Mouse (Mus musculus): ENCODE results near the gene Dgkz. TPM values are rescaled to one million over a fixed set of nuclear protein-coding genes. Genes with fewer than 3 reads are reported as not detected.

Dgkz gene
- polyA plus RNA-seq, 1 experiment from 2014 or later, result 33.6 TPM

DNA sequence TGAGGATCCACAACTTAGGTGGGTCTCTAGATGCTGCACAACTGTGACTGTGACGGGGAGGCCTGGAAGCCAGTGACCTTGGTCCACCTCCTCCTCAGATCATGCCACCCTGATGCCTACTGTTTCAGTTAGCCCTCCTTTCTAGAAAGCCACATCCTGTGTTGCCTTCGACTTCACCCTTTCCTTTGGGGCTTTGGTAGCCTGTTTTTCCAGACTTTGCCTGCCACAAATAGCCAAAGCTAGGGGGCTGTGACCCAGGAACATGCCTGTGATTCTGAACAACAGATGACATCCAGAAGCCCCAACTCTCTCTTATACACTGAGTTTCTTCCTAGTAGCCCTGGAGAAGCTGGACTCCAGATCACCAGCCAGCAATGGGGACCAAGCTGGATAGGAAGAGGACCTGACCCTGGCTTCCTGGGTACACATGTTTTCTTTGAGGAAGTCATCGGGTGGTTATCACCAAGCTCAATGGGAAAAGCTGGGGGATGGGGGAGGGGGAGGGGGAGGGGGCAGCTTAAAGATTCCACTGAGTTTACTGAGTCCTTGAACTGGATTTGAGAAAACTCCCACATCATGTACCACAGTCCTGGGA, 11.0 kb downstream of the Dgkz start:
- no peak for ATAC-seq
- 85% methylated on average over 3 of the region's 3 CpGs for WGBS
- Histone ChIP-seq H3K27ac (ENCODE audit: low read length) (no peak overlapping the region), H3K4me1 (replicated peaks; ENCODE audit: control insufficient read depth, insufficient read depth, low read length) (peaks cover 13% of the 10 kb centered on the region), H3K9me3 (ENCODE audit: control insufficient read depth, low read length) (no peaks in the 10 kb centered on the region), H3K27me3 (replicated peaks; ENCODE audit: control insufficient read depth, insufficient read depth, low read length) (no peaks in the 10 kb centered on the region), H3K4me3 (replicated peaks; ENCODE audit: low read length) (no peak overlapping the region), H3K4me2 (ENCODE audit: low read length) (no peak overlapping the region), H3K9ac (replicated peaks; ENCODE audit: low read depth, low read length) (no peak overlapping the region), H3K36me3 (ENCODE audit: control insufficient read depth, insufficient read depth) (no peaks in the 10 kb centered on the region)

DNA sequence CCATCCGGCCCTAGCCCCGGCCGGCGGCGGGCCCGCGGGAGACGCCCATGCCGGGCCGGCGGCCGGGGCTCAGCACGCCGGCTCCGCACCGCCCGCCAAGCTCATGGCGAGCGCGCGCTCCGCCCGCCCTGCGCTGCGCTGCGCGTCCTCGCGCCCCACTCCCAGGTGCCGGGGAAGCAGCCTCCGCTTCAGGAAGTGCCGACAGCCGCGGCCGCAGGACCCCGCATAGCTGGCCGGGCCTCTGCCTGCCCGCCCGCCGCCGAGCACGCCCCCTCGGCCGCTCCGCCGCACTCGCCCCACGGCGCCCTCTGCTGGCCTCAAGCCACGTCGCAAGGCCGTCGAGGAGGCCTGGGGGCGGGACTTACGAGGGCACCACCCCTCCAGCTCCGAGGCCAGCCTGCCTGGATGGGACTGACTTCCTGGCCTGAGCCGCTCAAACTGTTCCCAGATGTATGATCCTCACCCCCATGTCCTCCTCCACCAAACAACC, 12.2 kb downstream of the Dgkz start:
- Histone ChIP-seq H3K9ac (replicated peaks; ENCODE audit: low read depth, low read length) (peak overlapping the region; percentile 93), H3K4me3 (replicated peaks; ENCODE audit: low read length) (peak overlapping the region; percentile 85), H3K27me3 (replicated peaks; ENCODE audit: control insufficient read depth, insufficient read depth, low read length) (no peaks in the 10 kb centered on the region), H3K36me3 (ENCODE audit: control insufficient read depth, insufficient read depth) (no peaks in the 10 kb centered on the region), H3K27ac (ENCODE audit: low read length) (peak overlapping the region; percentile 61; the same call in 1 of the 2 replicates), H3K4me2 (ENCODE audit: low read length) (peak overlapping the region; percentile 82), H3K4me1 (replicated peaks; ENCODE audit: control insufficient read depth, insufficient read depth, low read length) (peaks cover 22% of the 10 kb centered on the region), H3K9me3 (ENCODE audit: control insufficient read depth, low read length) (no peaks in the 10 kb centered on the region)
- WGBS, result under 1% methylated on average over 57 of the region's 57 CpGs
- peak; percentile 93 for ATAC-seq

DNA sequence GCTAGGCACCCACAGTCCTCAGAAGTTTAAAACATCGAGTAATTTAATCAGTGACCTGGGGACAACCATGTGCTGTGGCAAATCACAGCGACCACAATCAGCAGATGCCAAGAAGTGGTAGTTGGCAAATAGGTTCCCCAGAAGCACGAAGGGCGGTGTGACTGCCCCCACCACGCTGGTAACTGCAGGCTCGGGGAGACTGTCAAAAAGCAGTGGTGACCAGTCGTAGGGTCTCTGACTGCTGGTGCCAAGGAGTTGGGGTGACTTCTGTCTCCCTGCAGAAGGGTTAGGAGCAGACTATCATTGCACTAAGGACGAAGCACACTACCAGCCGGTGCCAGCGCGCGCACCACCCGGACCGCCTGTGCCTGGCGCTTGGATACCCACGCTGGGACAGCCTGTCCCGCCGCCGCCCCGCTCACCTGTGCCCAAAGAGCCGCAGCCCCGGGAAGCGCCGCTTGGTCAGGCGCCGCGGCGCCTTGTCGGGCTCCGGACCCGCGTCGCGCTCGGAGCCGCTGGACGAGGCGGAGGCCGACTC, 12.7 kb downstream of the Dgkz start:
- under 1% methylated on average over 39 of the region's 39 CpGs for WGBS
- Histone ChIP-seq H3K9me3 (ENCODE audit: control insufficient read depth, low read length) (no peaks in the 10 kb centered on the region), H3K27ac (ENCODE audit: low read length) (peak overlapping the region; percentile 61; the same call in 1 of the 2 replicates), H3K27me3 (replicated peaks; ENCODE audit: control insufficient read depth, insufficient read depth, low read length) (no peaks in the 10 kb centered on the region), H3K4me1 (replicated peaks; ENCODE audit: control insufficient read depth, insufficient read depth, low read length) (peaks cover 23% of the 10 kb centered on the region), H3K36me3 (ENCODE audit: control insufficient read depth, insufficient read depth) (no peaks in the 10 kb centered on the region), H3K4me3 (replicated peaks; ENCODE audit: low read length) (peak overlapping the region; percentile 85), H3K9ac (replicated peaks; ENCODE audit: low read depth, low read length) (peak overlapping the region; percentile 93), H3K4me2 (ENCODE audit: low read length) (peak overlapping the region; percentile 82)
- peak; percentile 44 for ATAC-seq

DNA sequence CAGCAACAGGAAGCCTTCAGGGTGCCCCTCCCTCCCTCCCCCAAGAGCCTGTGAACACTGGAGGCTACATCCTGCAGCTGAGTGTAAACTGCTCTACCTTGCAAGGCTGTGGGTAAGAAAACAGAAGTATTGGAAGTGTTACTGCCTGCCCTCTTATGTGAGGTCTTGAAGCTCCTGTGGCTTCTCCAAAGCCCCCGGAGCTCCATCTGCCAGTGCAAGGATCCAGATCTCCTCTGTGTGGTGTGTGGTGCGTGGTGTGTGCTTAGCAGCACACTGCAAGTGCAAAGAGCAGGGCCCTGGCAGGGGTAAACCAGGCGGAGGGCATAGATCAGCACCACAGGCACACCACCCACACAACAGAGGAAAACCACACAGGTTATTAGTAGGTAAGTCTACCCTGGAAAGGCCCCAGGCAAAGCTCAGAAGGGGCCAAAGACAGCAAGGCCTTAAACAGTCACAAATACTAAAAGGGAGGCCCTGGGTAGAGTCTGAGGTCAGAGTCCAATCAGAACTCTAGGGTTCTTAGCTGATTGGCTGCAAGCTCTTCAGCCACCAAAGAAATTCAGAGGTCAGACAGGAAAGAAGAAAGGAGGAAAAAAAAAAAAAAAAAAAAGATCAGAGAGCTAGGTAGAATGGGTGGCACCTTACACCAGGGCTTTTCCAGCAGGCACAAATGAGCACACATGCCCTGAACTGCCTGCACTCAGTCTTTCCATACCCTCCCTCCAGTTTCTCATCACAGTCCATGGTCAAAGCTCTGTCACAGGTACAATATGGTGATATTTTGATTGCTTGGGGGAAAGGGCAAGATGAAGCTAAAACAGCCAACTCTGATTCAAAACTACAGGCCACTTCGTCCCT, 13.5 kb downstream of the Dgkz start:
- Histone ChIP-seq H3K27ac (ENCODE audit: low read length) (no peak overlapping the region), H3K4me3 (replicated peaks; ENCODE audit: low read length) (peak overlapping the region; percentile 85), H3K27me3 (replicated peaks; ENCODE audit: control insufficient read depth, insufficient read depth, low read length) (no peaks in the 10 kb centered on the region), H3K36me3 (ENCODE audit: control insufficient read depth, insufficient read depth) (no peaks in the 10 kb centered on the region), H3K9me3 (ENCODE audit: control insufficient read depth, low read length) (no peaks in the 10 kb centered on the region), H3K4me1 (replicated peaks; ENCODE audit: control insufficient read depth, insufficient read depth, low read length) (peaks cover 31% of the 10 kb centered on the region), H3K4me2 (ENCODE audit: low read length) (peak overlapping the region; percentile 82), H3K9ac (replicated peaks; ENCODE audit: low read depth, low read length) (peak overlapping the region; percentile 93; the same call in 1 of the 2 replicates)
- ATAC-seq, result no peak
- 53% methylated on average over 4 of the region's 4 CpGs for WGBS

DNA sequence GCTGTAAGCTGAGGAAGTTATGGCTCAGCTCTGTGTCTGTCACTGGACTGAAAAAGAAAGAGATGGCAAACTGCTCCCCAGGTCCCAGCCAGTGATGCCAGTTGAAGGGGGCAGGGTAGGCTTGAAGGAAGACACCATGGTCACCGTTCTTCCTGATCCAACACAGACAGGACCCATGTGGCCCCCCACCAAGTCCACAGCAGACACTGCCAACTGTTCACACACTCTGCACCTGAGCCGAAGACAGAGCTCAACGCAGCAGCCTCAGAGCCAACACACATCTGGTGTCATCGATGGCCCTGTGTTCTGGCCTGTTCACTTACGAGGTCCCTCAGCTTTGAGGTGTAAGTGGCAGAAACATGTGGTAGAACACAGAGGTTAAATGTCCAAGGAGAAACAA, 15.2 kb downstream of the Dgkz start:
- Histone ChIP-seq H3K27me3 (replicated peaks; ENCODE audit: control insufficient read depth, insufficient read depth, low read length) (no peaks in the 10 kb centered on the region), H3K36me3 (ENCODE audit: control insufficient read depth, insufficient read depth) (no peaks in the 10 kb centered on the region), H3K4me1 (replicated peaks; ENCODE audit: control insufficient read depth, insufficient read depth, low read length) (peaks cover 37% of the 10 kb centered on the region), H3K4me2 (ENCODE audit: low read length) (no peak overlapping the region), H3K27ac (ENCODE audit: low read length) (no peak overlapping the region), H3K4me3 (replicated peaks; ENCODE audit: low read length) (no peak overlapping the region), H3K9ac (replicated peaks; ENCODE audit: low read depth, low read length) (no peak overlapping the region), H3K9me3 (ENCODE audit: control insufficient read depth, low read length) (no peaks in the 10 kb centered on the region)
- 83% methylated on average over 5 of the region's 5 CpGs for WGBS
- ATAC-seq, result no peak

DNA sequence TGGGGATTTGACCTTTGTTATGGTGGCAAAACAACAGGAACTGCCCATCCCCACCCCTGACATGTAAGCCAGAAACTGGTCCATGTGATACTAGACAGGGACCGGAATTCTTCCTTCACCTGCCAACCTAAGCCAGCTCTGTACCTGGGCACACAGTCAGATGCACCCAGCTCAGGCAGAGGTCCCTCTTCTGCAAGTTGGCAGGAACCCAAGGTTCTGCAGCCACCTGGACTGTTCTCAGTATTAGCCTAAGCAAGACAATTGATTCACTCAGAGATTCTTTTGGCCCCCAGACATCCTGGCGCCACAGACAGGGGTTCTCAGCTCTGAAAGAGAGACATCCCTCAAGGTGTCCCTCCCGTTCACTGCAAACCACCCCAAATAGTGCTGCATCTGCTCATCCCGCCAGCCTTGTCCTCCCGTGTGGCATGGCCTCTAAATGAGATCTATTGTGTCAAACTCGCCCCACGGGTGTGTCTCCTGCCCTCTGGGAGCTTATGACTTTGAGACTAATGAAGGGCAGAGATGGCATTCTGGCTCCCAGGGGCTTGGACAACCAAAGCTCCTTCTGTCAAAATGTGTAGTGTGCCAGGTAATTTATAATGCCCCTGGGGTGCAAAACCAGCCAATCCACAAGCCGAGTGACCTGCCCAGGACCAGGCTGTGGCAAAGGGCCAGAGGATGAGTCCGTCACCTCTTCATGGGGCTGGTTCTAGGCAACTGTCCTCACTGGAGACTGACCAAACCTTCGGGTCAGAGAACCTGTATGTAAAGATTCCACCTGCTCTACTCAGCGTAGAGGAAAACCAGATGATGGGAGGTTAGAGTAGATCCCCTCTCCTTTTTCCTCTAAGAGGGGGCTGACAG, 15.9 kb downstream of the Dgkz start:
- H3K4me1 ChIP-seq (replicated peaks; ENCODE audit: control insufficient read depth, insufficient read depth, low read length), result peaks cover 43% of the 10 kb centered on the region
- H3K27ac ChIP-seq (ENCODE audit: low read length), result no peak overlapping the region

DNA sequence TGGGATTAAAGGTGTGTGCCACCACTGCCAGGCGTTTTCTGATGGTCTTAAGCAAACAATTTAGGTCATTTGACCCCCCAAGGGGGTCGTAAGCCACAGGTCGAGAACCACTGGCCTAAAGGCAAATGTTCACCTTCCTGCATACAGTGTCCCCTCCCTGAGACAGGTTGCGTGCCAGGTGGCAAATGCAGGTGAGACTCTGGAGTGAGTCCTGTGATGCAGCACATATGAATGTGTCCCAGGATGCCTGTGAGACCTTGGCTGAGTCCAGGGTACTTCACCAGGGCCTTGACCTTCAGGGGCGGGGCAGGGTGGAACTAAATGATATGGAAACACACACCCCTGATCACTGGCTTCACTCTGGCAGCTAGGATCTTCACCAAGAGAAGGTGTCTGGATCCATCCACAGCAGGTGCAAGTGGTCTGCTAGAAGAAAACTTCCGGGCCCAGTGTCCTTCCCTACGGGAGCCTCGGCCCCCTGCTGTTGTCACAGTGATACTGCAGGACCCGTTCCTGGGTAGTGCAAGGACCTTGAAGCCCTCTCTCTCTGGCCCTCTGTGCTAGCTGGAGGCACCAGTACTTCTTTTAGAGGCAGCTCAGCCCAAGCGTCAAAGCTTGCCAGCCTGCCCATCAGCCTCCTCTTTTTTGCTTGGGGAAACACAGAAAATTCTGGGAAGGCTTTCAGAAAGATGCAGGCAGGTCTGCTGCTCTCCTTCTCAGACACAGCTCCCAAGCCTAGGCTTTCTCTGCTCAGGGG, 16.8 kb downstream of the Dgkz start:
- H3K4me2 ChIP-seq (ENCODE audit: low read length), result no peak overlapping the region
- no peaks in the 10 kb centered on the region for H3K9me3 ChIP-seq (ENCODE audit: control insufficient read depth, low read length)
- peaks cover 46% of the 10 kb centered on the region for H3K4me1 ChIP-seq (replicated peaks; ENCODE audit: control insufficient read depth, insufficient read depth, low read length)
- no peak overlapping the region for H3K27ac ChIP-seq (ENCODE audit: low read length)
- no peak for ATAC-seq
- H3K9ac ChIP-seq (replicated peaks; ENCODE audit: low read depth, low read length), result no peak overlapping the region; the same call in 1 of the 2 replicates
- 49% methylated on average over 10 of the region's 10 CpGs for WGBS
- no peak overlapping the region for H3K4me3 ChIP-seq (replicated peaks; ENCODE audit: low read length)
- H3K27me3 ChIP-seq (replicated peaks; ENCODE audit: control insufficient read depth, insufficient read depth, low read length), result no peaks in the 10 kb centered on the region
- no peaks in the 10 kb centered on the region for H3K36me3 ChIP-seq (ENCODE audit: control insufficient read depth, insufficient read depth)

More for the DNA sequence above, 15.9 kb downstream of the Dgkz start:
- no peak overlapping the region for H3K4me3 ChIP-seq (replicated peaks; ENCODE audit: low read length)
- WGBS, result 76% methylated on average over 11 of the region's 11 CpGs
- no peaks in the 10 kb centered on the region for H3K27me3 ChIP-seq (replicated peaks; ENCODE audit: control insufficient read depth, insufficient read depth, low read length)
- no peak overlapping the region; the same call in 1 of the 2 replicates for H3K9ac ChIP-seq (replicated peaks; ENCODE audit: low read depth, low read length)
- H3K4me2 ChIP-seq (ENCODE audit: low read length), result no peak overlapping the region
- ATAC-seq, result no peak
- H3K36me3 ChIP-seq (ENCODE audit: control insufficient read depth, insufficient read depth), result no peaks in the 10 kb centered on the region
- H3K9me3 ChIP-seq (ENCODE audit: control insufficient read depth, low read length), result no peaks in the 10 kb centered on the region

DNA sequence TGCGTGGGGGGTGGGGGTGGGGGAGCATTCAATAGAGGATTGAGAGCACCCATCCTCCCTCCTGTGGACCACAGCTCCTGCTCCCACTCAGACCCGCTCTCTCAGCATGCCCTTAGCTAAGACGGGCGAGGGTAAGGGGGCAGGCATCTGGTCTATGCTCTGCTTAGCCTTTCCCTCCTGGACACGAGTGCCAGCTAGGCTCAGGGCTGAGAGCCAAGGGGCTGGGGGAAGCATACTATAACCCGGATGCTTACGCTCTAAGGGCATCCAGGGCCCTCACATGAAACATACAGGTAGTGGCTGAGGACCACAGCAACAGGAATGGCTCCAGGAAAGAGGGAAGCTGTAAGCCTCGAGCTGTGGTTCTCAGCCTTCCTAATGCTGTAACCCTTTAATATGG, 17.6 kb downstream of the Dgkz start:
- H3K27ac ChIP-seq (ENCODE audit: low read length), result no peak overlapping the region
- WGBS, result 84% methylated on average over 8 of the region's 8 CpGs
- H3K36me3 ChIP-seq (ENCODE audit: control insufficient read depth, insufficient read depth), result no peaks in the 10 kb centered on the region
- no peak overlapping the region for H3K4me3 ChIP-seq (replicated peaks; ENCODE audit: low read length)
- peaks cover 49% of the 10 kb centered on the region for H3K4me1 ChIP-seq (replicated peaks; ENCODE audit: control insufficient read depth, insufficient read depth, low read length)
- no peaks in the 10 kb centered on the region for H3K9me3 ChIP-seq (ENCODE audit: control insufficient read depth, low read length)
- no peak overlapping the region for H3K9ac ChIP-seq (replicated peaks; ENCODE audit: low read depth, low read length)
- no peak overlapping the region for H3K4me2 ChIP-seq (ENCODE audit: low read length)
- ATAC-seq, result no peak
- no peaks in the 10 kb centered on the region for H3K27me3 ChIP-seq (replicated peaks; ENCODE audit: control insufficient read depth, insufficient read depth, low read length)

All from forebrain, embryonic 16.5 days (tissue).